Mouse (Mus musculus) stomach, postnatal 0 days (tissue): ENCODE measurements around the gene Ulk4. TPM values are rescaled to one million over a fixed set of nuclear protein-coding genes. Genes with fewer than 3 reads are reported as not detected.
A peak's percentile ranks its signal among the peaks of the same experiment; 100 is the strongest.

ENCODE experiments used
- ATAC-seq: fragments of 200-750 bp; cut with Nextera tagmentation; 2 replicates; pipeline ENCODE4 v1.8.0; 2017; ENCODE audit not compliant: low FRiP score, low TSS enrichment
- DNase-seq: peaks from one replicate; pipeline ENCODE4 v3.0.0-alpha.2; 2016; ENCODE audit warnings: low spot score
- H3K27ac ChIP-seq: fragments of 300-500 bp; sonication (generic); replicated peaks from 2 replicates; pipeline ENCODE4 v1.5.1; 2014; ENCODE audit warnings: mild to moderate bottlenecking, control low read depth
- H3K27me3 ChIP-seq: fragments of 300-500 bp; sonication (generic); 2 replicates; pipeline ENCODE4 v1.6.1; 2014; ENCODE audit warnings: low read length; ENCODE audit not compliant: control insufficient read depth, insufficient read depth
- H3K36me3 ChIP-seq: fragments of 300-500 bp; sonication (generic); 2 replicates; pipeline ENCODE4 v1.6.1; 2014; ENCODE audit warnings: low read length, mixed read lengths; ENCODE audit not compliant: control insufficient read depth, insufficient read depth
- H3K4me1 ChIP-seq: fragments of 300-500 bp; sonication (generic); replicated peaks from 2 replicates; pipeline ENCODE4 v1.6.1; 2014; ENCODE audit warnings: antibody characterized with exemption; ENCODE audit not compliant: control insufficient read depth, insufficient read depth
- H3K4me2 ChIP-seq: fragments of 300-500 bp; sonication (generic); replicated peaks from 2 replicates; pipeline ENCODE4 v1.6.1; 2014; ENCODE audit warnings: low read depth, mild to moderate bottlenecking, control low read depth, moderate library complexity
- H3K4me3 ChIP-seq: fragments of 300-500 bp; sonication (generic); 2 replicates; pipeline ENCODE4 v1.5.1; 2014; ENCODE audit warnings: low read depth, low read length, control low read depth
- H3K9ac ChIP-seq: fragments of 300-500 bp; sonication (generic); 2 replicates; pipeline ENCODE4 v1.6.1; 2014; ENCODE audit warnings: mild to moderate bottlenecking, low read length, control low read depth, mixed read lengths
- H3K9me3 ChIP-seq: fragments of 300-500 bp; sonication (generic); 2 replicates; pipeline ENCODE4 v1.6.1; 2016; ENCODE audit warnings: low read length; ENCODE audit not compliant: control insufficient read depth
- CTCF ChIP-seq: IDR thresholded peaks from 2 replicates; pipeline ENCODE4 v1.5.1; 2016; ENCODE audit warnings: antibody characterized with exemption, low read depth, mild to moderate bottlenecking, moderate library complexity
- EP300 ChIP-seq: optimal IDR thresholded peaks from 2 replicates; pipeline ENCODE3; 2016; ENCODE audit warnings: antibody characterized with exemption
- WGBS: fragments of 180-500 bp; shearing (Covaris S2); extraction: QIAGEN DNeasy Blood & Tissue Kit; methylation state at CpG from one replicate; pipeline ENCODE4 v1.1.7; 2014; 5-methylcytosine and 5-hydroxymethylcytosine counted together
- polyA plus RNA-seq: library from polyadenylated mRNA; unstranded; fragments of >200 nt; fragmentation: Nextera tagmentation; extraction: Ambion mirVana; gene quantifications from 2 replicates; pipeline ENCODE4 v1.2.1, GENCODE M21; 2015

The Ulk4 gene
- polyA plus RNA-seq, 1 experiment from 2014 or later = 73.3 TPM

DNA sequence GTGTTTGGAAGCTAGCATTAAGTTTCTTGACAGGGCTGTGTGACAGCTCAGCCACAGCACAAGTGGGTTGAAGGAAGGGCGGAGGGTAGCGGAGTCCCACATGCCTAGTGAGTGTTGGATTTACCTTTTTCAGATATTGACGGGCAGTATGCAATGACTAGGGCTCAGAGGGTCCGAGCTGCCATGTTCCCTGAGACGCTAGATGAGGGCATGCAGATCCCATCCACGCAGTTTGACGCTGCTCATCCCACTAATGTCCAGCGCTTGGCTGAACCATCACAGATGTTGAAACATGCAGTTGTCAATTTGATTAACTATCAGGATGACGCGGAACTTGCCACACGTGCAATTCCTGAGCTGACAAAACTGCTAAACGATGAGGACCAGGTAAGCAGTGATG is 326.2 kb downstream of the Ulk4 start:
- Histone ChIP-seq H3K9me3 (no peaks in the 10 kb centered on the region), H3K27me3 (no peaks in the 10 kb centered on the region), H3K36me3 (peaks cover 47% of the 10 kb centered on the region), H3K4me2 (no peak overlapping the region), H3K9ac (no peak overlapping the region), H3K27ac (no peak overlapping the region), H3K4me1 (no peaks in the 10 kb centered on the region), H3K4me3 (no peak overlapping the region)
- no peak for TF ChIP-seq EP300
- TF ChIP-seq CTCF = no peak
- 82% methylated on average over 12 of the region's 12 CpGs for WGBS
- ATAC-seq = no peak
- no peak for DNase-seq

DNA sequence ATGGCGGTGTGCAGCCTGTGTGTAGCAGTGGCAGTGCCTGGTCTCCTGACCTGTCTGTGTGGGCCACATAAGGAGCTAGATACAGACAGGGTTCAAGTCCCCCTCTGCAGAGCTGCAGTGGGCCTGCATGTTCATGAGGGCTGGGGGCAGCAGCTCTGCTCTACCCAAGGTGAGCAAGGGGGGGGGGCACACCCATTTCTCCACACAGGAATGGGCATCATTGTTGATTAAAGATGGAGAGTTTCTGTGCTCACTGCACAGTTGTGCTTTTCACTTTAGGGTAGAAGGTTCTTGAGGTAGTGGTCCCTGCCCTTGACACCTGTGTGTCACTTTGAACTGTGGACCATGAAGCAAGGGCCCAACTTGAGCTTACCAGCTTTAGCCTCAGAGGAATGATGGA is 328.2 kb downstream of the Ulk4 start:
- no peak for TF ChIP-seq EP300
- TF ChIP-seq CTCF = no peak
- H3K36me3 ChIP-seq = peaks cover 32% of the 10 kb centered on the region
- no peak overlapping the region for H3K4me2 ChIP-seq
- 86% methylated on average over 1 of the region's 1 CpGs for WGBS
- H3K9me3 ChIP-seq = no peaks in the 10 kb centered on the region
- DNase-seq (no peak), ATAC-seq (no peak)
- no peaks in the 10 kb centered on the region for H3K27me3 ChIP-seq
- H3K9ac ChIP-seq = no peak overlapping the region
- no peak overlapping the region for H3K4me3 ChIP-seq
- no peaks in the 10 kb centered on the region for H3K4me1 ChIP-seq
- H3K27ac ChIP-seq = peak overlapping the region; percentile 30; the same call in 1 of the 2 replicates

DNA sequence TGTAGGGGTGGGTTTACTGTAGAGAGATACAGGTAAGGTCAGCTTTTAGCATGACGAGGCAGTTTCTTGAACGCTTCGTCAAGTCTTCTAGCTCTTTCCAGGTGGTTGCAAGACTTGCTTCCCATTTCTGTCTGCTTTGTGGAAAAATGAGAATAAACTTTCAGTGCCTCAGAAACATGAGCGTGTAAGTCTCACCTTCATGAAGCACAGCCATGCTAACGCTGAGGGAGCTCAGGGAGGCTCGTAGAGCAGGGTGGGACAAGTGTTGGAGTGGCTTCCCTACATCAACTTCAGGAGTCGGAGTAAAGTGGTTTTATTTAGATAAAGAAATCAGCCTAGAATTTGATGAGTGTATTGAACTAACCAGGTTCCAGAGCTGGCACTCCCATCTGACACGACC is 330.9 kb downstream of the Ulk4 start:
- TF ChIP-seq EP300 = no peak
- TF ChIP-seq CTCF = no peak
- Histone ChIP-seq H3K27ac (no peak overlapping the region; the same call in 1 of the 2 replicates), H3K4me2 (no peak overlapping the region), H3K9me3 (no peaks in the 10 kb centered on the region), H3K36me3 (peaks cover 7% of the 10 kb centered on the region), H3K27me3 (no peaks in the 10 kb centered on the region), H3K4me3 (no peak overlapping the region), H3K9ac (no peak overlapping the region), H3K4me1 (peaks cover 5% of the 10 kb centered on the region; the same call in 1 of the 2 replicates)
- WGBS = 48% methylated on average over 8 of the region's 8 CpGs
- ATAC-seq (no peak), DNase-seq (no peak)

DNA sequence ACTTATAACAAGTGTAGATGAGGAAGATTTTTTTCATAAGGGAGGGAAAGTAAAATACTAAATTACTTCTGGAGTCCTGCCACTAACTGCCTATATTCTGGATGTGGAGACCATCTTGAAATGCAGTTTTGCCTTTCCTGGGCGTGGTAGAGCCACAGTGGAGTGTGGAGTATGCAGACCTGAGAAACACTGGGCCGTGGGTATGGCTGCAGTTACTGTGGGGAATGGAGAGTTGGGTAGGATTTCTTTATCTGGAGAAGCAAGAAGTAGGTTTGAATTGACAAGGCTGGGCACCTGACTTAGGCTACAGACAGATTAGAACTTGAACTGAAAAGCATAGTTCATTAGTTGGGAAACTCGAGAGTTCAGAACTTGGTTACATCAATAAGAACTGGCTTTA is 332.8 kb downstream of the Ulk4 start:
- ATAC-seq (no peak), DNase-seq (no peak)
- Histone ChIP-seq H3K4me2 (no peak overlapping the region), H3K9me3 (no peaks in the 10 kb centered on the region), H3K27me3 (no peaks in the 10 kb centered on the region), H3K4me1 (peaks cover 5% of the 10 kb centered on the region; the same call in 1 of the 2 replicates), H3K4me3 (no peak overlapping the region), H3K9ac (no peak overlapping the region), H3K27ac (no peak overlapping the region), H3K36me3 (no peaks in the 10 kb centered on the region; the same call in 1 of the 2 replicates)
- no peak for TF ChIP-seq CTCF
- TF ChIP-seq EP300 = no peak
- WGBS = 41% methylated on average over 3 of the region's 3 CpGs

DNA sequence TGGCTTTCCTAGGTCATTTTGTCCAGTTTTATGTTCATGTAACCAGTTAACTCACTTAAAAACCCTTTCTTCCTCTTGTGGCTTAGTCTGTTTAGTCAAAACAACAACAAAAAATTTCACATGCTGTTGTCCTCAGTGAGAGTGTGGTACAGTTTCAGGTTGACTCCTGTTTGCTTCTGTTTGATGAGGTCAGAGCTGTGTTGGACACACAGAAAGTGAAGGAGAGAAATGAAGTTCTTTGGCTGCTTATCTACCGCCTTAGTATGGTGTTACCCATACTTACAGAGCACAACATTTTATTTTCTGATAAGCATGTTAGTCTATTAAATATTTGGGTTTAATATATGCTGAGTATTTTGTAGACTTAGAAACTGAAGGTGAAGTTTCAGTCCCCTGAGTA is 333.2 kb downstream of the Ulk4 start:
- peaks cover 7% of the 10 kb centered on the region; the same call in 1 of the 2 replicates for H3K4me1 ChIP-seq
- H3K9ac ChIP-seq = no peak overlapping the region
- ATAC-seq (no peak), DNase-seq (no peak)
- TF ChIP-seq EP300 (no peak), CTCF (no peak)
- H3K27me3 ChIP-seq = no peaks in the 10 kb centered on the region
- no peaks in the 10 kb centered on the region for H3K9me3 ChIP-seq
- WGBS = 40% methylated on average over 1 of the region's 1 CpGs
- H3K4me2 ChIP-seq = no peak overlapping the region
- no peak overlapping the region for H3K27ac ChIP-seq
- no peaks in the 10 kb centered on the region; the same call in 1 of the 2 replicates for H3K36me3 ChIP-seq
- H3K4me3 ChIP-seq = no peak overlapping the region

DNA sequence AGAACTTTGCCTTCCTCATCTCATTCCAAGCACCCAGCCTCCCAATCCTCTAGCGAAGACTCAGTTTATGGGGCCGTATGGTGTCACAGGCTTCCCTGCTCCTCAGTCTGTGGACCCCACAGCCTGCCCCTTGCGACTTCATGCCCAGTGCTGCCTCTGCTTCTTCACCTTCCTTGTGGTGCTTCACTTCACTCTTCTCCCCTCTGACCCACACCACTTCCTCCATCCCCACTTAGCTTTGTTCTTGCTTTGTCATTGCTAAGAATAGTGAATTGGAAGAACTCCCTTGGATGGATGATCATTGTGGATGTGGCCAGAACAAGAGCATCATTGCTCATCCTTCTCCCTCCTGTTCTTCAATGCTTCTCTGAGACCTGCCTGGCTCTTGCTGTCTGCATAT is 336.1 kb downstream of the Ulk4 start:
- Histone ChIP-seq H3K27me3 (no peaks in the 10 kb centered on the region), H3K9me3 (no peaks in the 10 kb centered on the region), H3K4me1 (peaks cover 21% of the 10 kb centered on the region), H3K27ac (no peak overlapping the region), H3K36me3 (no peaks in the 10 kb centered on the region; the same call in 1 of the 2 replicates), H3K4me3 (no peak overlapping the region), H3K9ac (no peak overlapping the region), H3K4me2 (no peak overlapping the region)
- TF ChIP-seq EP300 (no peak), CTCF (no peak)
- ATAC-seq = no peak
- no peak for DNase-seq
- WGBS = 79% methylated on average over 3 of the region's 3 CpGs
